Mouse (Mus musculus) effector memory CD4-positive, alpha-beta T cell, adult 7 months (primary cell): Measurements from ENCODE around the gene Map2k5. TPM values are rescaled to one million over a fixed set of nuclear protein-coding genes. Genes with fewer than 3 reads are reported as not detected.

ENCODE experiments used
- polyA plus RNA-seq: library from polyadenylated mRNA; unstranded; fragments of 100-300 nt; shearing (Covaris generic); gene quantifications from one replicate; pipeline ENCODE4 v1.2.1, GENCODE M21; 2017

Map2k5 gene
- 28.1 TPM for polyA plus RNA-seq

GRCm38 (mm10) chr9:63377270-63378142, at the start of gene Map2k5:
TSS of gene Map2k5 (minus strand) at chr9:63377902.

GRCm38 (mm10) chr9:63398611-63399462, 21.1 kb upstream of the Map2k5 start, which contains the start of gene 2300009A05Rik:
TSS of gene 2300009A05Rik (minus strand) at chr9:63399246.

DNA sequence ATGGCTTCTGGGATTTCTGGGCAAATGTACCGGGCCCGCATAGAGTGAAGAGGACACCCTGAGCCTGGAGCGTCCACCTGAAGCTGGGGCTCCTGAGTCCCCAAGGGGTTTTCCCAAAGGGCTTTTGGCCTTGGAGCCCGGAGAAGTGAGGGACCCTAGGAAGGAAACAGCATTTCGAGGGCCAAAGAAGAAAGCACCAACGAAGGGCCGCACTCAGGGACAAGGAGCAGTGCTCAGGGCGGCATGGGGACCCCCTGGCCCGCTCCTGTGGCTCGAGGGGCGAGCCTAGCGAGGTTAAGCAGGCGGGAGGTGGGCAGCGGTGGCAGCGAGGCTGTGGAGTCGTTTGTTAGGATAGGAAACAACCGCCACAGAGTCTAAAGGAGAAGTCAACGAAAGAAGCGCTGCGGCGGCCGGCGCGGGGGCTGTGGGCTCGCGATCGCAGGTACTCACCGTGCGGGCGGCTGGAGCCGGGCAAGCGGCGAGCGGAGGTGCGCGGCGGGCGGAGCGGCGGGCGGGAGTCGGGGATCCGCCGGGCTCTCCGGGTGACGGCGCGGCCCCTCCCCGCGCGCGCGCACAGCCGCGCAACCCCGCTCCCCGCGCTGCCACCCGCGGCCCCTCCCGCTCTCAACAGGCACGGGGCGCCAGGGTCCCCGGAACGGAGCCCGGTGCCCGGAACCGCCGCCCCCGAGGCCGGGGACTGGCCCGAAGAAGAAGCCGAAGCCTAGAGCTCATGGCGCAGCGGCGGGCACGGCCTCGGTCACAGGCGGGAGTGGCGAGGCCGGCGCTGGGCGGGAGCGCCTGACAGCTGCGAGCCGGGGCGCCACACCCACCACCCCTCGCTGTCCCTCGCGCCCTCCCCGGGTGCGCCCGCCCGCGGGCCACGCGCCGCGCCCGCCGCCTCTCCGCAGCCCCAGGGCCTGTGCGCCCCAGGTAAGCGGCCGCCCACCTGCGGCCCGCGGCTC, 229.0 kb downstream of the Map2k5 start, which contains the start of gene Skor1:
Gene Skor1, minus strand, starts transcription at position 552 of the 962 bp plus-strand sequence.

Other genes starting within 250 kb of the Map2k5 start
- not detected for gene Skor1, start 228.9 kb downstream of the Map2k5 start, polyA plus RNA-seq
- gene 2300009A05Rik, start 21.3 kb upstream of the Map2k5 start, polyA plus RNA-seq, result 40.6 TPM
- gene Iqch, start 224.6 kb upstream of the Map2k5 start, polyA plus RNA-seq, result not detected
- gene Aagab, start 224.8 kb upstream of the Map2k5 start, polyA plus RNA-seq, result 40.8 TPM